Comparison of ENCODE assay signal across 33 mouse cellular contexts in genomic region chr19:32067669-32068068, GRCm38 (mm10).
"Had no signal": no experiment of that assay in that cellular context is flagged by ENCODE, and none has a peak within 500 bp of the region (broad histone marks: within the 10 kb centered on the region; RNA-seq: fewer than 3 reads in every experiment).

No protein-coding gene starts in this region.

- H3K9ac ChIP-seq: heart, embryonic 12.5 days; heart, embryonic 13.5 days; heart, embryonic 15.5 days; hindbrain, embryonic 12.5 days; hindbrain, embryonic 13.5 days; hindbrain, embryonic 14.5 days; hindbrain, embryonic 15.5 days; intestine, embryonic 15.5 days; kidney, embryonic 15.5 days had no signal

- H3K36me3 ChIP-seq: heart, embryonic 10.5 days; heart, embryonic 12.5 days; heart, embryonic 13.5 days; heart, embryonic 15.5 days; hindbrain, embryonic 10.5 days; hindbrain, embryonic 12.5 days; hindbrain, embryonic 13.5 days; hindbrain, embryonic 15.5 days; intestine, embryonic 15.5 days; kidney, embryonic 15.5 days had no signal

- H3K9me3 ChIP-seq: heart, embryonic 10.5 days; heart, embryonic 12.5 days; heart, embryonic 13.5 days; heart, embryonic 15.5 days; hindbrain, embryonic 10.5 days; hindbrain, embryonic 12.5 days; hindbrain, embryonic 13.5 days; hindbrain, embryonic 15.5 days; intestine, embryonic 15.5 days; kidney, embryonic 15.5 days had no signal

- H3K4me3 ChIP-seq: heart, embryonic 10.5 days; heart, embryonic 12.5 days; heart, embryonic 13.5 days; heart, embryonic 15.5 days; hindbrain, embryonic 10.5 days; hindbrain, embryonic 12.5 days; hindbrain, embryonic 13.5 days; hindbrain, embryonic 15.5 days; intestine, embryonic 15.5 days; kidney, embryonic 15.5 days; layer of hippocampus, adult 2 months; left cerebral cortex, adult 2 months had no signal

- H3K4me1 ChIP-seq: hindbrain, embryonic 10.5 days; hindbrain, embryonic 12.5 days; hindbrain, embryonic 13.5 days; hindbrain, embryonic 15.5 days; intestine, embryonic 15.5 days had no signal

- H3K4me2 ChIP-seq: heart, embryonic 11.5 days; heart, embryonic 12.5 days; heart, embryonic 13.5 days; heart, embryonic 15.5 days; hindbrain, embryonic 12.5 days; hindbrain, embryonic 13.5 days; hindbrain, embryonic 14.5 days; hindbrain, embryonic 15.5 days; intestine, embryonic 15.5 days; kidney, embryonic 15.5 days had no signal

- H3K27me3 ChIP-seq: heart, embryonic 12.5 days; heart, embryonic 13.5 days; heart, embryonic 15.5 days; hindbrain, embryonic 12.5 days; hindbrain, embryonic 13.5 days; hindbrain, embryonic 15.5 days; intestine, embryonic 15.5 days; kidney, embryonic 15.5 days had no signal

- ATAC-seq: hindbrain, embryonic 16.5 days; hindbrain, postnatal 0 days; inflammation-experienced regulatory T-cells, adult 6 months; intestine, embryonic 15.5 days had no signal

- H3K27ac ChIP-seq: heart, embryonic 10.5 days; heart, embryonic 15.5 days; hindbrain, embryonic 10.5 days; hindbrain, embryonic 12.5 days; hindbrain, embryonic 13.5 days; hindbrain, embryonic 14.5 days; hindbrain, embryonic 15.5 days; hindbrain, postnatal 0 days; intestine, embryonic 15.5 days; kidney, embryonic 15.5 days; kidney, postnatal 0 days; layer of hippocampus, adult 2 months; left cerebral cortex, adult 2 months had no signal

- DNase-seq: heart, postnatal 10 days; heart, postnatal 14 days; heart, postnatal 36 days; heart, postnatal 4 days; kidney, adult 11 months; kidney, adult 18-20 months; kidney, adult 2 months; kidney, adult 8-10 months; kidney, adult 9 months; kidney, postnatal 10 days; kidney, postnatal 14 days; kidney, postnatal 25 days; kidney, postnatal 4 days; layer of hippocampus, adult 9-11 months; layer of hippocampus, postnatal 36 days had no signal
